Mouse (Mus musculus): Measurements from ENCODE around the gene Tldc1. TPM values are rescaled to one million over a fixed set of nuclear protein-coding genes. Genes with fewer than 3 reads are reported as not detected.

Gene Tldc1
- polyA plus RNA-seq, 1 experiment from 2014 or later = 17.3 TPM

- peaks cover 7% of the 10 kb centered on the region; the same call in 1 of the 2 replicates for H3K4me1 ChIP-seq
- no peak overlapping the region for H3K4me3 ChIP-seq
- H3K27ac ChIP-seq = no peak overlapping the region
- H3K27me3 ChIP-seq (ENCODE audit: poor library complexity, severe bottlenecking) = 0 out of 2 replicates have a peak, but pooled peaks cover 2% of the 10 kb centered on the region
- no peak for DNase-seq (ENCODE audit: extremely low spot score, low spot score)
- H3K9me3 ChIP-seq = no peaks in the 10 kb centered on the region
- WGBS = 86% methylated on average over 6 of the region's 6 CpGs
- H3K36me3 ChIP-seq (replicated peaks) = no peaks in the 10 kb centered on the region
These were observed 53.6 kb downstream of the Tldc1 start for GRCm38 (mm10) chr8:119724596-119724995.

- Histone ChIP-seq H3K27me3 (ENCODE audit: poor library complexity, severe bottlenecking) (0 out of 2 replicates have a peak, but pooled peaks cover 2% of the 10 kb centered on the region), H3K36me3 (replicated peaks) (no peaks in the 10 kb centered on the region), H3K4me3 (no peak overlapping the region), H3K4me1 (peaks cover 7% of the 10 kb centered on the region; the same call in 1 of the 2 replicates), H3K27ac (no peak overlapping the region), H3K9me3 (no peaks in the 10 kb centered on the region)
- DNase-seq (ENCODE audit: extremely low spot score, low spot score) = no peak
- 71% methylated on average over 4 of the region's 4 CpGs for WGBS
These were observed 54.5 kb downstream of the Tldc1 start for GRCm38 (mm10) chr8:119723676-119724075.

- no peak for DNase-seq (ENCODE audit: extremely low spot score, low spot score)
- 53% methylated on average over 6 of the region's 6 CpGs for WGBS
- no peaks in the 10 kb centered on the region for H3K36me3 ChIP-seq (replicated peaks)
- peaks cover 7% of the 10 kb centered on the region; the same call in 1 of the 2 replicates for H3K4me1 ChIP-seq
- no peak overlapping the region for H3K4me3 ChIP-seq
- no peak overlapping the region for H3K27ac ChIP-seq
- H3K27me3 ChIP-seq (ENCODE audit: poor library complexity, severe bottlenecking) = 0 out of 2 replicates have a peak, but pooled peaks cover 2% of the 10 kb centered on the region
- H3K9me3 ChIP-seq = no peaks in the 10 kb centered on the region
These were observed 55.9 kb downstream of the Tldc1 start for GRCm38 (mm10) chr8:119722348-119722747.

- no peaks in the 10 kb centered on the region for H3K36me3 ChIP-seq (replicated peaks)
- H3K4me1 ChIP-seq = peaks cover 13% of the 10 kb centered on the region
- DNase-seq (ENCODE audit: extremely low spot score, low spot score) = no peak
- WGBS = 81% methylated on average over 12 of the region's 12 CpGs
- no peaks in the 10 kb centered on the region for H3K9me3 ChIP-seq
- no peak overlapping the region for H3K4me3 ChIP-seq
- H3K27ac ChIP-seq = no peak overlapping the region
- 0 out of 2 replicates have a peak, but pooled peaks cover 2% of the 10 kb centered on the region for H3K27me3 ChIP-seq (ENCODE audit: poor library complexity, severe bottlenecking)
These were observed 59.2 kb downstream of the Tldc1 start for GRCm38 (mm10) chr8:119719011-119719501.

GRCm38 (mm10) chr8:119717765-119718164, 60.5 kb downstream of the Tldc1 start:
- H3K4me3 ChIP-seq = no peak overlapping the region
- DNase-seq (ENCODE audit: extremely low spot score, low spot score) = no peak
- 65% methylated on average over 9 of the region's 9 CpGs for WGBS

GRCm38 (mm10) chr8:119716730-119717299, 61.4 kb downstream of the Tldc1 start:
- Histone ChIP-seq H3K4me3 (no peak overlapping the region), H3K9me3 (no peaks in the 10 kb centered on the region), H3K27me3 (ENCODE audit: poor library complexity, severe bottlenecking) (0 out of 2 replicates have a peak, but pooled peaks cover 3% of the 10 kb centered on the region), H3K4me1 (peaks cover 16% of the 10 kb centered on the region), H3K27ac (0 out of 2 replicates have a peak overlapping the region, but pooled peaks have one; percentile 5), H3K36me3 (replicated peaks) (no peaks in the 10 kb centered on the region)
- no peak for DNase-seq (ENCODE audit: extremely low spot score, low spot score)

More at GRCm38 (mm10) chr8:119717765-119718164, 60.5 kb downstream of the Tldc1 start:
- no peaks in the 10 kb centered on the region for H3K9me3 ChIP-seq
- no peaks in the 10 kb centered on the region for H3K36me3 ChIP-seq (replicated peaks)
- 0 out of 2 replicates have a peak, but pooled peaks cover 6% of the 10 kb centered on the region for H3K27me3 ChIP-seq (ENCODE audit: poor library complexity, severe bottlenecking)
- H3K27ac ChIP-seq = no peak overlapping the region
- peaks cover 20% of the 10 kb centered on the region for H3K4me1 ChIP-seq

GRCm38 (mm10) chr8:119715221-119715620, 63.0 kb downstream of the Tldc1 start:
- H3K27ac ChIP-seq = no peak overlapping the region
- peaks cover 16% of the 10 kb centered on the region for H3K4me1 ChIP-seq
- no peaks in the 10 kb centered on the region for H3K9me3 ChIP-seq
- no peak for DNase-seq (ENCODE audit: extremely low spot score, low spot score)
- H3K4me3 ChIP-seq = no peak overlapping the region
- no peaks in the 10 kb centered on the region for H3K36me3 ChIP-seq (replicated peaks)
- H3K27me3 ChIP-seq (ENCODE audit: poor library complexity, severe bottlenecking) = 0 out of 2 replicates have a peak, but pooled peaks cover 3% of the 10 kb centered on the region
- WGBS = 83% methylated on average over 12 of the region's 12 CpGs

- no peak for DNase-seq (ENCODE audit: extremely low spot score, low spot score)
- no peak overlapping the region for H3K27ac ChIP-seq
- no peaks in the 10 kb centered on the region for H3K9me3 ChIP-seq
- H3K36me3 ChIP-seq (replicated peaks) = no peaks in the 10 kb centered on the region
- 78% methylated on average over 5 of the region's 5 CpGs for WGBS
- H3K27me3 ChIP-seq (ENCODE audit: poor library complexity, severe bottlenecking) = 0 out of 2 replicates have a peak, but pooled peaks cover 3% of the 10 kb centered on the region
- H3K4me1 ChIP-seq = peaks cover 28% of the 10 kb centered on the region
- H3K4me3 ChIP-seq = no peak overlapping the region
These were observed 64.8 kb downstream of the Tldc1 start for GRCm38 (mm10) chr8:119713421-119713820.

- Histone ChIP-seq H3K4me3 (no peak overlapping the region), H3K27ac (no peak overlapping the region), H3K36me3 (replicated peaks) (no peaks in the 10 kb centered on the region), H3K9me3 (no peaks in the 10 kb centered on the region), H3K27me3 (ENCODE audit: poor library complexity, severe bottlenecking) (0 out of 2 replicates have a peak, but pooled peaks cover 3% of the 10 kb centered on the region), H3K4me1 (peaks cover 28% of the 10 kb centered on the region)
- WGBS = 82% methylated on average over 6 of the region's 6 CpGs
- no peak for DNase-seq (ENCODE audit: extremely low spot score, low spot score)
These were observed 66.0 kb downstream of the Tldc1 start for GRCm38 (mm10) chr8:119712226-119712625.

Other genes with a start within 250 kb of the Tldc1 start
- gene Mbtps1, start 219.7 kb downstream of the Tldc1 start, polyA plus RNA-seq (2016; fragmentation: Nextera tagmentation; extraction: Ambion mirVana) = 106 TPM in 2 replicates
- 61.9 and 66.0 TPM in 2 replicates for gene Hsdl1, start 203.2 kb downstream of the Tldc1 start, polyA plus RNA-seq (2016; fragmentation: Nextera tagmentation; extraction: Ambion mirVana)
- 0.11 TPM in 1 of 2 replicates, not detected in the other for gene Dnaaf1, start 203.2 kb downstream of the Tldc1 start, polyA plus RNA-seq (2016; fragmentation: Nextera tagmentation; extraction: Ambion mirVana)
- 17.0 and 18.5 TPM in 2 replicates for gene Taf1c, start 173.2 kb downstream of the Tldc1 start, polyA plus RNA-seq (2016; fragmentation: Nextera tagmentation; extraction: Ambion mirVana)
- gene Adad2, start 165.7 kb downstream of the Tldc1 start, polyA plus RNA-seq (2016; fragmentation: Nextera tagmentation; extraction: Ambion mirVana) = 0.10 and 0.16 TPM in 2 replicates
- gene Kcng4, start 142.7 kb downstream of the Tldc1 start, polyA plus RNA-seq (2016; fragmentation: Nextera tagmentation; extraction: Ambion mirVana) = 0.10 and 0.11 TPM in 2 replicates
- 2.7 and 3.7 TPM in 2 replicates for gene Wfdc1, start 112.1 kb downstream of the Tldc1 start, polyA plus RNA-seq (2016; fragmentation: Nextera tagmentation; extraction: Ambion mirVana)
- 1.5 and 1.6 TPM in 2 replicates for gene Atp2c2, start 78.4 kb downstream of the Tldc1 start, polyA plus RNA-seq (2016; fragmentation: Nextera tagmentation; extraction: Ambion mirVana)
- 109 and 114 TPM in 2 replicates for gene Cotl1, start 62.1 kb upstream of the Tldc1 start, polyA plus RNA-seq (2016; fragmentation: Nextera tagmentation; extraction: Ambion mirVana)
- 10.8 and 11.1 TPM in 2 replicates for gene Klhl36, start 83.8 kb upstream of the Tldc1 start, polyA plus RNA-seq (2016; fragmentation: Nextera tagmentation; extraction: Ambion mirVana)
- gene Usp10, start 131.9 kb upstream of the Tldc1 start, polyA plus RNA-seq (2016; fragmentation: Nextera tagmentation; extraction: Ambion mirVana) = 251 and 264 TPM in 2 replicates
- gene Gm20388, start 132.4 kb upstream of the Tldc1 start, polyA plus RNA-seq (2016; fragmentation: Nextera tagmentation; extraction: Ambion mirVana) = 1.2 and 5.5 TPM in 2 replicates
- gene Crispld2, start 214.0 kb upstream of the Tldc1 start, polyA plus RNA-seq (2016; fragmentation: Nextera tagmentation; extraction: Ambion mirVana) = 2.4 and 2.5 TPM in 2 replicates